Mouse (Mus musculus) brain, adult 10 weeks (tissue): ENCODE data around the gene Rpa2. TPM values are rescaled to one million over a fixed set of nuclear protein-coding genes. Genes with fewer than 3 reads are reported as not detected.

Source experiments
- polyA plus RNA-seq: library from polyadenylated mRNA; stranded (reverse); fragments of 350-450 nt; fragmentation: Illumina TruSeq; extraction: RNeasy Lipid Tissue Mini Kit (QIAGEN cat#74804); gene quantifications from one replicate; pipeline ENCODE4 v1.2.3, GENCODE M21; 2015; ENCODE audit warnings: low read depth, low replicate concordance

The Rpa2 gene
- polyA plus RNA-seq = 14.4 TPM

DNA sequence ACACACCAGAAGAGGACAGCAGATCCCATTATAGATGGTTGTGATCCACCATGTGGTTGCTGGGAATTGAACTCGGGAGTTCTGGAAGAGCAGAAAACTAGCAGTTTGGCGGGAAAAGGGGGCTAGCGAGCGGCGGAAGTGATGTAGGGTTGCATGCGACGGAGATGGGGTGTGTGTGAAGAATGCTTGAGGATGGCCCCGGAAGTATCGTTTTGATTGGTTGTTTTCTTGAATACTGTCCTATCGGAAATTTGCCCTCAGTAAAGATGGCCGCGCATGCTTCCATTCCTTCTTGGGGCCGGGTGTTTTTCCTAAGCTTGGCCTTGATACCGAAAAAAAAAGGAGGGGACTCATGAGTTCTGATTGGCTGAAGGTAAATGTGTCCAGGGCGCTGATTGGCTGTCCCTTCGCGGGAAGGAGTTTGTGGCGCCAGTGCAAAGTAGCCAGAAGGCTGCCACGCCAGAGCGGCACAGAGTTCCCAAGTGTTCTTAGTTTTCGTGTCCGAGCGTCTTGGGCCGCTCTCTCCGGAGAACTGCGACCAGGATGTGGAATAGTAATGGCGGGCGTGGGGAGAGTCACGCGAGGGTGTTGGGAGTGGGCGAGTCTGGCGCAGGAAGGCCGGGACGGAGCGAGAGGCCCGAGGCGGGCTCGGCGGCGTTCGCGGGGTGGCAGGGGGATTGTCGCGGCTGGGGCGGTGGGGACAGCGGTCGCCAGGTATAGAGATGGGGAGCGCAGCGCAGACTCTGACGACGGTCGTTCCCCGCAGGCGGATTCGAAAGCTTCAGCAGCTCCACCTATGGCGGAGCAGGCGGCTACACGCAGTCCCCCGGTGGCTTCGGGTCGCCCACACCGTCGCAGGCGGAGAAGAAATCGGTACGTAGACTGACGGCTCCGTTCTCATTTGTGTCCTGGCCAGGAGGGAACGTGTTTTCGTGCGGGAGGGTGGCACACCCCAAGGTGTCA is at the start of gene Rpa2:
Rpa2 (plus strand) TSS at position 419 of the 963 bp plus-strand sequence.

DNA sequence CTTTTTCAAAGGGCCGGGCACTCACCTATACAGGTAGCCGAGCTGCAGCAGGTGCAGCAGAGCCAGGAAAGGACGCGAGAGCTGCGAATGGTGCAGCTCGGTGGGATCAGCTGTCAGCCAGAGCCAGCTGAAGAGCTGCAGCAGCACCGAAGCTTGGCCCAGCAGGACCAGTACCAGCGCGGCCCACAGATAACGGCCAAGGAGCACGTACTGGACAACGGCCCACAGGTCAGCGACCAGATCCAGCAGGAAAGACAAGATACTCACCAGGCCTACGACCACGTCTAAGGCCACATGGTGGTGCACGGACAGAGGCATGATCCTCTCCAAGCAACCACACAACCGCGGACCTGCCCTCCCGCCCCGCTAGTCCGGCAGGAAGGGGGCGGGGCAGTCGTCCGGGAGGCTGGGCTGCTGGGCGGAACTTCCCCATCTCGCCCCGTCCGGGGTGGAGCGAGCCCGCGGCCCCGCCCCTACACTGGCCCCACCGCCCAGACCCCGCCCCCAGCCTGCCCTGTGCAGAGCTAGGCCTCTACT is 35.9 kb upstream of the Rpa2 start, which contains the start of gene Xkr8:
Xkr8 (minus strand) TSS at position 399 of the 537 bp plus-strand sequence.

DNA sequence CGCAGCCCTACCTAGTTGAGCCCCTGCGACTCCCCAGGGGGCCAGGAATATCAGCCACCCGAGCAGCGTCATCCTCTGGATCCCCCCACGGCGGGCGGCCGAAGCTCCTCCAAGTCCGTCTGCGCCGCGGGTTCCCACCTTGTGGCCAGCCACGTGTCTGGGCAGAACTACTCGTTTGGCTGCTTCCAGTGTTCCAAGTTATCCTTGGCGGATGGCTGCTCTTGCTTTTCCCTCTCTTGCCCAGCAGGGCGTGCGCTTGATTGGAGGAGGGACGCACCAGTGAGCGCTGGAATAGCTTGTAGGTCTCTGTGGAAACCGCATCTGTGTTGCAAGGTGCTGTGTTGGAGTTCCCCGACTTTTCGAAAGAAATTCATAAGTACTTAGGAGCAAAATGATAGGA is 11.2 kb upstream of the Rpa2 start, which contains the start of gene Smpdl3b:
Smpdl3b (minus strand) TSS at position 279 of the 400 bp plus-strand sequence.

DNA sequence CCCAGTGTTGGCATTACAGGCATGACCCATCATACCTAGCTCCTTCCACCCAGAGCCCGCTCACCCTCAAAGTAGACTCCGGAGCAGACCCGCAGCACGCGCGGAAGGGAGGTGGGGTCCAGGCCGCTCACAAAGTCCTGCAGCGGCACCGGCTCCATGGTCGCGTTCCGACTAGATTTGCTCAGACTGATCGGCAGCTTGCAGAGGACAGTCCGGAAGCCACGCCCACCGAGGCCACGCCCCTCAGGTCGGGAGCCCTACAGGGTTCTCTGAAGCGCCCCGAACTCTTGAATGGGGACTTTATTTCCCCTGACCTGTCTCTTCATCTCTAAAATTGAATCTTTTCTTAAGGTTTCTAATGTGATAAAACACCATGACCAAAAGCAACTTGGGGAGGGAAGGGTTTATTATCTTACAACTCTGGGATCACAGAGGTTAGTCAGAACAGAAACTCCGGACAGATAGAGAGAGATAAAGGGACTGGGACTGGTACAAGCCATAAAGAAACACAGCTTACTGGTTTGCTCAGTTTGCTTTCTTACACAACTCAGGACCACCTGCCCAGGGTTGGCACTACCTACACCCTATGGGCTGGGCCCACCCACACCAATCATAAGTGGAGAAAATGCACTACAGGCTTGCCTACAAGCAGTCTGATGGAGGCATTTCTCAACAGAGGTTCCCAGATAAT is 28.2 kb downstream of the Rpa2 start, which contains the start of gene Themis2:
Themis2 (minus strand) TSS at position 192 of the 691 bp plus-strand sequence.

Other genes with a start within 250 kb of the Rpa2 start
- gene Atpif1, start 234.7 kb upstream of the Rpa2 start, polyA plus RNA-seq = 967 TPM
- gene Dnajc8, start 232.8 kb upstream of the Rpa2 start, polyA plus RNA-seq = 186 TPM
- 0.89 TPM for gene Ptafr, start 204.3 kb upstream of the Rpa2 start, polyA plus RNA-seq
- gene Eya3, start 129.3 kb upstream of the Rpa2 start, polyA plus RNA-seq = 20.3 TPM
- 3.0 TPM for gene Xkr8, start 35.8 kb upstream of the Rpa2 start, polyA plus RNA-seq
- gene Smpdl3b, start 11.1 kb upstream of the Rpa2 start, polyA plus RNA-seq = 2.4 TPM
- gene Themis2, start 28.1 kb downstream of the Rpa2 start, polyA plus RNA-seq = 1.3 TPM
- 57.5 TPM for gene Ppp1r8, start 74.8 kb downstream of the Rpa2 start, polyA plus RNA-seq
- 127 TPM for gene Stx12, start 116.2 kb downstream of the Rpa2 start, polyA plus RNA-seq
- 41.9 TPM for gene Fam76a, start 154.2 kb downstream of the Rpa2 start, polyA plus RNA-seq
- gene Fgr, start 205.8 kb downstream of the Rpa2 start, polyA plus RNA-seq = 0.18 TPM
- gene Ahdc1, start 242.9 kb downstream of the Rpa2 start, polyA plus RNA-seq = 23.2 TPM